Mouse (Mus musculus): ENCODE results near the gene Map7. TPM values are rescaled to one million over a fixed set of nuclear protein-coding genes. Genes with fewer than 3 reads are reported as not detected.

The Map7 gene
- polyA plus RNA-seq, 1 experiment = 6.7 TPM

GRCm38 (mm10) chr10:20171209-20171608 lies 22.9 kb downstream of the Map7 start:
- no peak for TF ChIP-seq POLR2A (IDR thresholded peaks at IDR 0.05; ENCODE audit: borderline replicate concordance, extremely low read depth, insufficient read depth, insufficient read length, poor library complexity, severe bottlenecking)
- no peak for TF ChIP-seq CTCF (IDR thresholded peaks at IDR 0.05; ENCODE audit: borderline replicate concordance, extremely low read depth, insufficient read depth, insufficient read length)
- peak; percentile 47 for DNase-seq (ENCODE audit: low read depth)

- peak; percentile 18 for DNase-seq (ENCODE audit: low read depth)
- TF ChIP-seq POLR2A (IDR thresholded peaks at IDR 0.05; ENCODE audit: borderline replicate concordance, extremely low read depth, insufficient read depth, insufficient read length, poor library complexity, severe bottlenecking) = no peak
These were observed 23.5 kb downstream of the Map7 start for GRCm38 (mm10) chr10:20171756-20172155.

GRCm38 (mm10) chr10:20173733-20174132 lies 25.5 kb downstream of the Map7 start:
- TF ChIP-seq CTCF (IDR thresholded peaks at IDR 0.05; ENCODE audit: borderline replicate concordance, extremely low read depth, insufficient read depth, insufficient read length) (no peak), POLR2A (IDR thresholded peaks at IDR 0.05; ENCODE audit: borderline replicate concordance, extremely low read depth, insufficient read depth, insufficient read length, poor library complexity, severe bottlenecking) (no peak)
- DNase-seq (ENCODE audit: low read depth) = peak; percentile 13

- DNase-seq (ENCODE audit: low read depth) = no peak
- TF ChIP-seq CTCF (IDR thresholded peaks at IDR 0.05; ENCODE audit: borderline replicate concordance, extremely low read depth, insufficient read depth, insufficient read length) (no peak), POLR2A (IDR thresholded peaks at IDR 0.05; ENCODE audit: borderline replicate concordance, extremely low read depth, insufficient read depth, insufficient read length, poor library complexity, severe bottlenecking) (no peak)
These were observed 27.8 kb downstream of the Map7 start for GRCm38 (mm10) chr10:20176054-20176453.

GRCm38 (mm10) chr10:20178807-20179605 lies 30.7 kb downstream of the Map7 start:
- TF ChIP-seq CTCF (IDR thresholded peaks at IDR 0.05; ENCODE audit: borderline replicate concordance, extremely low read depth, insufficient read depth, insufficient read length) (no peak), POLR2A (IDR thresholded peaks at IDR 0.05; ENCODE audit: borderline replicate concordance, extremely low read depth, insufficient read depth, insufficient read length, poor library complexity, severe bottlenecking) (no peak)
- no peak for DNase-seq (ENCODE audit: low read depth)

GRCm38 (mm10) chr10:20181198-20181597 lies 32.9 kb downstream of the Map7 start:
- TF ChIP-seq POLR2A (IDR thresholded peaks at IDR 0.05; ENCODE audit: borderline replicate concordance, extremely low read depth, insufficient read depth, insufficient read length, poor library complexity, severe bottlenecking) (no peak), CTCF (IDR thresholded peaks at IDR 0.05; ENCODE audit: borderline replicate concordance, extremely low read depth, insufficient read depth, insufficient read length) (no peak)
- DNase-seq (ENCODE audit: low read depth) = no peak

- TF ChIP-seq POLR2A (IDR thresholded peaks at IDR 0.05; ENCODE audit: borderline replicate concordance, extremely low read depth, insufficient read depth, insufficient read length, poor library complexity, severe bottlenecking) (no peak), CTCF (IDR thresholded peaks at IDR 0.05; ENCODE audit: borderline replicate concordance, extremely low read depth, insufficient read depth, insufficient read length) (no peak)
- DNase-seq (ENCODE audit: low read depth) = peak; percentile 22
These were observed 33.6 kb downstream of the Map7 start for GRCm38 (mm10) chr10:20181680-20182399.

GRCm38 (mm10) chr10:20184326-20184725 lies 36.1 kb downstream of the Map7 start:
- no peak for TF ChIP-seq CTCF (IDR thresholded peaks at IDR 0.05; ENCODE audit: borderline replicate concordance, extremely low read depth, insufficient read depth, insufficient read length)
- no peak for TF ChIP-seq POLR2A (IDR thresholded peaks at IDR 0.05; ENCODE audit: borderline replicate concordance, extremely low read depth, insufficient read depth, insufficient read length, poor library complexity, severe bottlenecking)
- DNase-seq (ENCODE audit: low read depth) = no peak

- TF ChIP-seq CTCF (IDR thresholded peaks at IDR 0.05; ENCODE audit: borderline replicate concordance, extremely low read depth, insufficient read depth, insufficient read length) = no peak
- TF ChIP-seq POLR2A (IDR thresholded peaks at IDR 0.05; ENCODE audit: borderline replicate concordance, extremely low read depth, insufficient read depth, insufficient read length, poor library complexity, severe bottlenecking) = no peak
- DNase-seq (ENCODE audit: low read depth) = no peak
These were observed 37.0 kb downstream of the Map7 start for GRCm38 (mm10) chr10:20185264-20185663.

GRCm38 (mm10) chr10:20185806-20186205 lies 37.5 kb downstream of the Map7 start:
- TF ChIP-seq POLR2A (IDR thresholded peaks at IDR 0.05; ENCODE audit: borderline replicate concordance, extremely low read depth, insufficient read depth, insufficient read length, poor library complexity, severe bottlenecking) (no peak), CTCF (IDR thresholded peaks at IDR 0.05; ENCODE audit: borderline replicate concordance, extremely low read depth, insufficient read depth, insufficient read length) (no peak)
- DNase-seq (ENCODE audit: low read depth) = no peak

- DNase-seq (ENCODE audit: low read depth) = no peak
- no peak for TF ChIP-seq POLR2A (IDR thresholded peaks at IDR 0.05; ENCODE audit: borderline replicate concordance, extremely low read depth, insufficient read depth, insufficient read length, poor library complexity, severe bottlenecking)
- no peak for TF ChIP-seq CTCF (IDR thresholded peaks at IDR 0.05; ENCODE audit: borderline replicate concordance, extremely low read depth, insufficient read depth, insufficient read length)
These were observed 38.6 kb downstream of the Map7 start for GRCm38 (mm10) chr10:20186800-20187273.
